Comparison of ENCODE assay signal across 27 mouse cellular contexts in the genomic region with DNA sequence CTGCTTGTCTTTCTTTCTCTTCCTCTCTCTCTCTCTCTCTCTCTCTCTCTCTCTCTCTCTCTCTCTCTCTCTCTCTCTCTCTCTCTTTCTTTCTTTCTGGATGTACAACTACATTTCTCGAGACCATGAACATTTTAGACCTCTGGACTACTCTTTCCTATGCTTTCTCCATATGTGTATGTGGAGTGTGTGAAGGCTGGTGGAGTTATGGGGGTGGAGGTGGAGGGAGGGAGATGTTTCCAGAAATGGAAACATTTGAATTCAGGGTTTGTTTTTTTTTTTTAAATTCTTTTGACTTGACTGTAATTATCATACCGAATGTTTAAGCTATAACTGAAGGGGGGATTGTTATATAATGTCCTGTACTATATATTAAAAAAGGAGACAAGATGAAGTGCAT.
DNase-seq lines count a peak whose midpoint lies in the region; ATAC-seq and TF ChIP-seq lines count a peak whose summit lies in the region.
"Had no signal": no experiment of that assay in that cellular context is flagged by ENCODE, and none has a peak within 500 bp of the region (broad histone marks: within the 10 kb centered on the region; RNA-seq: fewer than 3 reads in every experiment).

No protein-coding gene starts in this region.

- TF ChIP-seq POLR2A in olfactory bulb, adult 2 months (IDR thresholded peaks at IDR 0.05; ENCODE audit: insufficient read depth, low read depth, low read length): no peak

- ATAC-seq in frontal cortex, adult (ENCODE audit: low TSS enrichment): peak; percentile 64
- ATAC-seq: activated CD4-positive, CD25-positive, alpha-beta regulatory T cell, adult 4 months; CD4-positive, CD25-positive, alpha-beta regulatory T cell, adult 4 months; forebrain, embryonic 13.5 days; forebrain, embryonic 15.5 days; Patski had no signal

- no peak for TF ChIP-seq CTCF in left cerebral cortex, adult 2 months (IDR thresholded peaks at IDR 0.05)
- TF ChIP-seq CTCF in olfactory bulb, adult 2 months (IDR thresholded peaks at IDR 0.05; ENCODE audit: insufficient read depth, low read depth, low read length): no peak

- 38% methylated on average over 2 of the region's 2 CpGs for WGBS in olfactory bulb, adult 2 months
- WGBS in limb, embryonic 10.5 days: 86% methylated on average over 2 of the region's 2 CpGs

- DNase-seq in frontal cortex, postnatal 36 days (ENCODE audit: low spot score in 2 of 2): no peak
- no peak for DNase-seq in left cerebral cortex, adult 2 months (ENCODE audit: extremely low spot score in 1 of 2, low spot score in 2 of 2)
- no peak for DNase-seq in left cerebral cortex, adult 18-20 months (ENCODE audit: low spot score in 2 of 2)
- peak; percentile 66 for DNase-seq in brain, adult 2 months (ENCODE audit: low read depth, low spot score)
- DNase-seq in limb, embryonic 10.5 days (ENCODE audit: low spot score): no peak
- no peak for DNase-seq in spleen, postnatal 14 days (ENCODE audit: low spot score in 2 of 2)
- DNase-seq: adrenal gland, adult 8-10 months; adrenal gland, postnatal 14 days; adrenal gland, postnatal 36 days; B cell, adult 2 months; cerebellum, adult 11 months; cerebellum, adult 18-20 months; cerebellum, adult 8-10 months; cerebellum, adult 9-11 months; cerebellum, postnatal 14 days; cerebellum, postnatal 36 days had no signal

- no peaks in the 10 kb centered on the region for H3K27me3 ChIP-seq in limb, embryonic 10.5 days (ENCODE audit: low read depth, poor library complexity, severe bottlenecking)
- H3K27me3 ChIP-seq: CH12.LX; embryonic facial prominence, embryonic 12.5 days; forebrain, embryonic 13.5 days; forebrain, embryonic 15.5 days had no signal

- H3K4me3 ChIP-seq in left cerebral cortex, adult 2 months: no peak overlapping the region
- no peak overlapping the region for H3K4me3 ChIP-seq in olfactory bulb, adult 2 months (ENCODE audit: insufficient read depth, low read depth, low read length)
- H3K4me3 ChIP-seq in limb, embryonic 10.5 days: no peak overlapping the region
- H3K4me3 ChIP-seq: embryonic facial prominence, embryonic 10.5 days; embryonic facial prominence, embryonic 12.5 days; forebrain, embryonic 13.5 days; forebrain, embryonic 15.5 days had no signal

- H3K4me1 ChIP-seq in olfactory bulb, adult 2 months (ENCODE audit: control insufficient read depth, insufficient read depth, low read length): peaks cover 10% of the 10 kb centered on the region
- peaks cover 1% of the 10 kb centered on the region for H3K4me1 ChIP-seq in limb, embryonic 10.5 days
- H3K4me1 ChIP-seq: embryonic facial prominence, embryonic 12.5 days had no signal

- peak overlapping the region; percentile 36 for H3K27ac ChIP-seq in left cerebral cortex, adult 2 months
- peak overlapping the region; percentile 60; the same call in 1 of the 2 replicates for H3K27ac ChIP-seq in olfactory bulb, adult 2 months (ENCODE audit: insufficient read depth, low read depth, low read length)
- H3K27ac ChIP-seq in limb, embryonic 10.5 days: no peak overlapping the region
- H3K27ac ChIP-seq: embryonic facial prominence, embryonic 10.5 days; embryonic facial prominence, embryonic 12.5 days; forebrain, embryonic 13.5 days; forebrain, embryonic 15.5 days had no signal

- H3K36me3 ChIP-seq in limb, embryonic 10.5 days: no peaks in the 10 kb centered on the region
- H3K36me3 ChIP-seq: embryonic facial prominence, embryonic 10.5 days; embryonic facial prominence, embryonic 12.5 days; forebrain, embryonic 15.5 days; G1E had no signal

- intact Hi-C loops in left cerebral cortex, adult 2 months (cut with DNase I): no loop called here

- no peaks in the 10 kb centered on the region for H3K9me3 ChIP-seq in limb, embryonic 10.5 days (replicated peaks)
- H3K9me3 ChIP-seq: embryonic facial prominence, embryonic 10.5 days; embryonic facial prominence, embryonic 12.5 days; forebrain, embryonic 13.5 days; forebrain, embryonic 15.5 days had no signal
